Mouse (Mus musculus) ES-E14 (cell line): ENCODE measurements around the gene Itsn2.

Experiments
- ZC3H11A ChIP-seq: IDR thresholded peaks from 2 replicates; pipeline ENCODE4 v1.6.1; 2012; ENCODE audit warnings: low read depth, mild to moderate bottlenecking, inconsistent platforms, low read length, borderline replicate concordance
- ZNF384 ChIP-seq: IDR thresholded peaks from 2 replicates; pipeline ENCODE4 v1.6.1; 2012; ENCODE audit warnings: low read depth, low read length, inconsistent platforms

DNA sequence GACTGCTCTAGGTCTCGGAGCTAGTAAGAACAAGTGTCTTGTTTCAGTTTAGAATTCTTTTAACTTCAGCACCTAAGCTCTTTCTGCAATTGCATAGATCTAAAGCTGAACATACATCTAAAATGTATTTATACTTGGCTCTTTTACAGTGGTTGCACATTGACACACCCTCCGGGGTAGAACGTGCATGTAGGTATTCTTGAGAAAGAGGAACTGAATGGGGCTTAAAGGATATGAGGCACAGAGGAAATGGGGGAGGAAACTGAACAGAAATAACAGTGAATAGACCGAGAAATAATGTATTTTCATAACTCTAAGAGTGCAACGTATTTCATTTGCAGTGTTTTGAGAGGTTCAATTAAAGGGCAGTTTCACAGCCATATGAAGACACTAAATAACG, 2.6 kb downstream of the Itsn2 start:
- TF ChIP-seq ZNF384 (no peak), ZC3H11A (no peak)
